Mouse (Mus musculus): ENCODE measurements around the gene L1td1. TPM values are rescaled to one million over a fixed set of nuclear protein-coding genes. Genes with fewer than 3 reads are reported as not detected.

L1td1 gene
- polyA plus RNA-seq (2015; fragmentation: Nextera tagmentation; extraction: Ambion mirVana): 0.14 TPM in 1 of 2 replicates, not detected in the other

- peak within 1 kb of the TSS; percentile 36 for H3K4me3 ChIP-seq (replicated peaks; ENCODE audit: low read length)
- no peak within 1 kb of the TSS for H3K27ac ChIP-seq (ENCODE audit: low read length)
- H3K27me3 ChIP-seq (ENCODE audit: control insufficient read depth, insufficient read depth, low read length): peaks cover 14% of the 10 kb centered on the region
- peak within 1 kb of the TSS; percentile 53 for H3K4me2 ChIP-seq (ENCODE audit: low read depth, low read length)
- peak within 1 kb of the TSS; percentile 36; the same call in 1 of the 2 replicates for H3K9ac ChIP-seq (ENCODE audit: low read length)
- 0 out of 2 replicates have a peak, but pooled peaks cover 7% of the 10 kb centered on the region for H3K4me1 ChIP-seq (ENCODE audit: control insufficient read depth, insufficient read depth, low read length)
- H3K9me3 ChIP-seq (replicated peaks; ENCODE audit: control insufficient read depth, low read length): no peaks in the 10 kb centered on the region
- no peak for ATAC-seq (ENCODE audit: insufficient read depth, low FRiP score)
- H3K36me3 ChIP-seq (ENCODE audit: control insufficient read depth, insufficient read depth, low read length): no peaks in the 10 kb centered on the region
- WGBS: 11% methylated on average over 29 of the region's 29 CpGs
Measured at GRCm38 (mm10) chr4:98726590-98727237, at the start of gene L1td1. Gene L1td1, plus strand, starts transcription at chr4:98726734.

GRCm38 (mm10) chr4:98677506-98677905 lies 49.0 kb upstream of the L1td1 start:
- Histone ChIP-seq H3K36me3 (ENCODE audit: control insufficient read depth, insufficient read depth, low read length) (no peaks in the 10 kb centered on the region), H3K27me3 (ENCODE audit: control insufficient read depth, insufficient read depth, low read length) (no peaks in the 10 kb centered on the region), H3K9me3 (replicated peaks; ENCODE audit: control insufficient read depth, low read length) (no peaks in the 10 kb centered on the region), H3K9ac (ENCODE audit: low read length) (no peak overlapping the region), H3K4me3 (replicated peaks; ENCODE audit: low read length) (no peak overlapping the region), H3K4me2 (ENCODE audit: low read depth, low read length) (no peak overlapping the region), H3K4me1 (ENCODE audit: control insufficient read depth, insufficient read depth, low read length) (no peaks in the 10 kb centered on the region), H3K27ac (ENCODE audit: low read length) (no peak overlapping the region)
- no peak for ATAC-seq (ENCODE audit: insufficient read depth, low FRiP score)
- WGBS: 45% methylated on average over 9 of the region's 9 CpGs

- no peak for ATAC-seq (ENCODE audit: insufficient read depth, low FRiP score)
- no peak overlapping the region for H3K4me2 ChIP-seq (ENCODE audit: low read depth, low read length)
- WGBS: 84% methylated on average over 11 of the region's 11 CpGs
- no peak overlapping the region for H3K4me3 ChIP-seq (replicated peaks; ENCODE audit: low read length)
- H3K9ac ChIP-seq (ENCODE audit: low read length): no peak overlapping the region
- H3K27ac ChIP-seq (ENCODE audit: low read length): no peak overlapping the region
- H3K9me3 ChIP-seq (replicated peaks; ENCODE audit: control insufficient read depth, low read length): 0 out of 2 replicates have a peak, but pooled peaks cover 3% of the 10 kb centered on the region
- H3K4me1 ChIP-seq (ENCODE audit: control insufficient read depth, insufficient read depth, low read length): no peaks in the 10 kb centered on the region
- H3K36me3 ChIP-seq (ENCODE audit: control insufficient read depth, insufficient read depth, low read length): no peaks in the 10 kb centered on the region
- H3K27me3 ChIP-seq (ENCODE audit: control insufficient read depth, insufficient read depth, low read length): no peaks in the 10 kb centered on the region
Measured at GRCm38 (mm10) chr4:98686678-98687267, 39.8 kb upstream of the L1td1 start.

GRCm38 (mm10) chr4:98688116-98688515 lies 38.4 kb upstream of the L1td1 start:
- ATAC-seq (ENCODE audit: insufficient read depth, low FRiP score): no peak
- 84% methylated on average over 11 of the region's 11 CpGs for WGBS
- Histone ChIP-seq H3K4me1 (ENCODE audit: control insufficient read depth, insufficient read depth, low read length) (no peaks in the 10 kb centered on the region), H3K9me3 (replicated peaks; ENCODE audit: control insufficient read depth, low read length) (0 out of 2 replicates have a peak, but pooled peaks cover 3% of the 10 kb centered on the region), H3K27ac (ENCODE audit: low read length) (no peak overlapping the region), H3K9ac (ENCODE audit: low read length) (no peak overlapping the region), H3K27me3 (ENCODE audit: control insufficient read depth, insufficient read depth, low read length) (no peaks in the 10 kb centered on the region), H3K36me3 (ENCODE audit: control insufficient read depth, insufficient read depth, low read length) (no peaks in the 10 kb centered on the region), H3K4me2 (ENCODE audit: low read depth, low read length) (no peak overlapping the region), H3K4me3 (replicated peaks; ENCODE audit: low read length) (no peak overlapping the region)

- no peak overlapping the region for H3K4me2 ChIP-seq (ENCODE audit: low read depth, low read length)
- no peak overlapping the region for H3K27ac ChIP-seq (ENCODE audit: low read length)
- no peaks in the 10 kb centered on the region for H3K27me3 ChIP-seq (ENCODE audit: control insufficient read depth, insufficient read depth, low read length)
- no peak for ATAC-seq (ENCODE audit: insufficient read depth, low FRiP score)
- H3K4me3 ChIP-seq (replicated peaks; ENCODE audit: low read length): no peak overlapping the region
- H3K36me3 ChIP-seq (ENCODE audit: control insufficient read depth, insufficient read depth, low read length): no peaks in the 10 kb centered on the region
- WGBS: 76% methylated on average over 9 of the region's 9 CpGs
- H3K9me3 ChIP-seq (replicated peaks; ENCODE audit: control insufficient read depth, low read length): 0 out of 2 replicates have a peak, but pooled peaks cover 3% of the 10 kb centered on the region
- H3K4me1 ChIP-seq (ENCODE audit: control insufficient read depth, insufficient read depth, low read length): no peaks in the 10 kb centered on the region
- no peak overlapping the region for H3K9ac ChIP-seq (ENCODE audit: low read length)
Measured at GRCm38 (mm10) chr4:98688520-98688919, 38.0 kb upstream of the L1td1 start.

GRCm38 (mm10) chr4:98689988-98690387 lies 36.5 kb upstream of the L1td1 start:
- 98% methylated on average over 1 of the region's 1 CpGs for WGBS
- Histone ChIP-seq H3K4me1 (ENCODE audit: control insufficient read depth, insufficient read depth, low read length) (no peaks in the 10 kb centered on the region), H3K4me3 (replicated peaks; ENCODE audit: low read length) (no peak overlapping the region), H3K9ac (ENCODE audit: low read length) (no peak overlapping the region), H3K27ac (ENCODE audit: low read length) (no peak overlapping the region), H3K36me3 (ENCODE audit: control insufficient read depth, insufficient read depth, low read length) (no peaks in the 10 kb centered on the region), H3K27me3 (ENCODE audit: control insufficient read depth, insufficient read depth, low read length) (no peaks in the 10 kb centered on the region), H3K9me3 (replicated peaks; ENCODE audit: control insufficient read depth, low read length) (0 out of 2 replicates have a peak, but pooled peaks cover 3% of the 10 kb centered on the region), H3K4me2 (ENCODE audit: low read depth, low read length) (no peak overlapping the region)
- no peak for ATAC-seq (ENCODE audit: insufficient read depth, low FRiP score)

- 35% methylated on average over 9 of the region's 9 CpGs for WGBS
- Histone ChIP-seq H3K27ac (ENCODE audit: low read length) (no peak overlapping the region), H3K4me2 (ENCODE audit: low read depth, low read length) (no peak overlapping the region), H3K9ac (ENCODE audit: low read length) (no peak overlapping the region), H3K4me3 (replicated peaks; ENCODE audit: low read length) (no peak overlapping the region), H3K9me3 (replicated peaks; ENCODE audit: control insufficient read depth, low read length) (0 out of 2 replicates have a peak, but pooled peaks cover 3% of the 10 kb centered on the region), H3K27me3 (ENCODE audit: control insufficient read depth, insufficient read depth, low read length) (no peaks in the 10 kb centered on the region), H3K4me1 (ENCODE audit: control insufficient read depth, insufficient read depth, low read length) (no peaks in the 10 kb centered on the region), H3K36me3 (ENCODE audit: control insufficient read depth, insufficient read depth, low read length) (no peaks in the 10 kb centered on the region)
- no peak for ATAC-seq (ENCODE audit: insufficient read depth, low FRiP score)
Measured at GRCm38 (mm10) chr4:98693465-98694185, 32.9 kb upstream of the L1td1 start.

- H3K9ac ChIP-seq (ENCODE audit: low read length): no peak overlapping the region
- H3K4me3 ChIP-seq (replicated peaks; ENCODE audit: low read length): no peak overlapping the region
- no peaks in the 10 kb centered on the region for H3K4me1 ChIP-seq (ENCODE audit: control insufficient read depth, insufficient read depth, low read length)
- no peak for ATAC-seq (ENCODE audit: insufficient read depth, low FRiP score)
- no peak overlapping the region for H3K4me2 ChIP-seq (ENCODE audit: low read depth, low read length)
- 83% methylated on average over 4 of the region's 4 CpGs for WGBS
- H3K27me3 ChIP-seq (ENCODE audit: control insufficient read depth, insufficient read depth, low read length): no peaks in the 10 kb centered on the region
- H3K27ac ChIP-seq (ENCODE audit: low read length): no peak overlapping the region
- no peaks in the 10 kb centered on the region for H3K9me3 ChIP-seq (replicated peaks; ENCODE audit: control insufficient read depth, low read length)
- no peaks in the 10 kb centered on the region for H3K36me3 ChIP-seq (ENCODE audit: control insufficient read depth, insufficient read depth, low read length)
Measured at GRCm38 (mm10) chr4:98697932-98698331, 28.6 kb upstream of the L1td1 start.

- ATAC-seq (ENCODE audit: insufficient read depth, low FRiP score): no peak
- 64% methylated on average over 3 of the region's 3 CpGs for WGBS
- Histone ChIP-seq H3K9ac (ENCODE audit: low read length) (no peak overlapping the region), H3K36me3 (ENCODE audit: control insufficient read depth, insufficient read depth, low read length) (no peaks in the 10 kb centered on the region), H3K4me1 (ENCODE audit: control insufficient read depth, insufficient read depth, low read length) (no peaks in the 10 kb centered on the region), H3K27ac (ENCODE audit: low read length) (no peak overlapping the region), H3K4me2 (ENCODE audit: low read depth, low read length) (no peak overlapping the region), H3K9me3 (replicated peaks; ENCODE audit: control insufficient read depth, low read length) (no peaks in the 10 kb centered on the region), H3K4me3 (replicated peaks; ENCODE audit: low read length) (no peak overlapping the region), H3K27me3 (ENCODE audit: control insufficient read depth, insufficient read depth, low read length) (no peaks in the 10 kb centered on the region)
Measured at GRCm38 (mm10) chr4:98698921-98699320, 27.6 kb upstream of the L1td1 start.

All from stomach, embryonic 16.5 days (tissue).